Mouse (Mus musculus): ENCODE results near the gene Ift52. TPM values are rescaled to one million over a fixed set of nuclear protein-coding genes. Genes with fewer than 3 reads are reported as not detected.

Gene Ift52
- 18.4 and 24.3 TPM in 2 replicates for polyA plus RNA-seq (2012; rRNA removed)

DNA sequence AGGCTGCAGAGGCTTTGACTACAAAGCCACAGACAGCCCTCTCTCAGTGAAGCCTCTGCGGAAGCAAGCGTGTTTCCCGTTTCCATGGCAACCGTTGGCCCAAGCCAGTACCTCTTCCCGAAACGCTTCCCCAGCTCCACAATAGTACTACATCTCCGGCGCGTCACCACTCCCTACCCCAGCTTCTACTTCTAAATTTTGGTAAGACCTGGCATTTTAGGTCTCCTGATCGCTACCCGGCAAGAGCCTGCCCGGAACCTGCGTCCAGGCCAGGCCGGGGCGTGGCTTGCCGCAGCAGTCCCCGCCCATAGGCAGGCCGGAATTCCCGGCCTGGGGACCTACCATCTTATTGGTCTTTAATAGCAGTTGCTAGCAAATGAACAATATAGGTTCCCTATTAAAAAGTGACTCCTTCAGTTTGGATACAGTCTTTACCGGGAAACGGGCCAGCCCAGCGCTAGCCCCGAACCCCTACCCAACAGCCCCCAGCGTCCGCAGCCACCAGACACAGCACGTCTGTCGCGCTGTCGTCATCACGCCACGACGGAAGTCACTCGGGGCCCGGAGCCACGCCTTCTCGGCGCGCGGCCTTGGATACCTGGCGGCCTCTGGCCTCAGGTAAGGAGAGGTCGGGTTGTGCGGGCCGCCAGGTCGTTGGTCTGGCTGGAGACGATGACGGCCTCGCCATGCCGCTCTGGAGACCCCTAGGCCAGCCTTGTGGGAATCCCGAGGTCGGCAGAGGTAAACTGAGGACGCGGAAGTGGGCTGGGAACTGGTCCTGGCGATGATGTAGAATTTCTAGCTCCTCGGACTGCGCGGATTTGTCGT is at the start of gene Ift52:
Gene Ift52, plus strand, starts transcription at position 439 of the 828 bp plus-strand sequence.

GRCm38 (mm10) chr2:162987218-162987617 is 29.9 kb upstream of the Ift52 start, which contains the start of gene Sgk2:
Gene Sgk2 (plus strand): TSS chr2:162987330.

DNA sequence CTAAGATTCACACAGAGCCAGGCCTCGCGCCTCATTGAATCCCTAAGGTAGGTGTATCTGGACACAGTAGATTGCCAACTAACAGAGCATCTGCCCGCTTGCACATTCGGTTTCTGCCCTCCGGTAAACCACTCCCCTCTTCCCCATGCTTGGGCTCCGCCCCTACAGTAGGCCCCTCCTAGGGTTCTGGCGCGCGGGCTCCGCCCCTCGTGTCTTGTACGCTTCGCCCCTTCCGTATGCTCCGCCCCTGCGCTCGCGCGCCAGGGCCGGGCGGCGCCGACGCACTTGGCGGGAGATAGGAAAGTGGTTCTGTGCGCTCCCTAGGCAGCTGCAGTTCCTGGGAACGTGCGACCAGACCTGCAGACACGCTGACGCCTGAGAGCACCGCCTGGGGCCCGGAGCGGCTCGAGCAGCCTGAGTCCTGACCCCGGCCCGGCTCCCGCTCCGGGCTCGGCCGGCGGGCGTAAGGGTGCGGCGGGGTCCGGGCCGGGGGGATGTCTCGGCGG is 37.2 kb downstream of the Ift52 start, which contains the start of gene Mybl2:
Gene Mybl2, plus strand, starts transcription at position 353 of the 506 bp plus-strand sequence.

GRCm38 (mm10) chr2:163087728-163088127 is 70.6 kb downstream of the Ift52 start, which contains the start of gene Gtsf1l:
Gene Gtsf1l (minus strand): TSS chr2:163087855.

Other genes starting within 250 kb of the Ift52 start
- 135 and 357 TPM in 2 replicates for gene Srsf6, start 85.8 kb upstream of the Ift52 start, polyA plus RNA-seq (2012; rRNA removed)
- gene L3mbtl1, start 73.9 kb upstream of the Ift52 start, polyA plus RNA-seq (2012; rRNA removed): 0.14 and 0.32 TPM in 2 replicates
- not detected in 2 replicates for gene Sgk2, start 30.0 kb upstream of the Ift52 start, polyA plus RNA-seq (2012; rRNA removed)
- gene Mybl2, start 37.3 kb downstream of the Ift52 start, polyA plus RNA-seq (2012; rRNA removed): 10.7 and 15.4 TPM in 2 replicates
- gene Gtsf1l, start 70.5 kb downstream of the Ift52 start, polyA plus RNA-seq (2012; rRNA removed): 0.24 TPM in 1 of 2 replicates, not detected in the other
- 233 and 269 TPM in 2 replicates for gene Tox2, start 185.8 kb downstream of the Ift52 start, polyA plus RNA-seq (2012; rRNA removed)